Mouse (Mus musculus) midbrain, embryonic 10.5 days (tissue): ENCODE data around the gene Ptpa. TPM values are rescaled to one million over a fixed set of nuclear protein-coding genes. Genes with fewer than 3 reads are reported as not detected.

ENCODE experiments used
- DNase-seq: peaks from one replicate; pipeline ENCODE4 v3.0.0-alpha.2; 2017; ENCODE audit warnings: low spot score
- H3K27ac ChIP-seq: fragments of 300-500 bp; sonication (generic); replicated peaks from 2 replicates; pipeline ENCODE4 v1.5.1; 2016; ENCODE audit warnings: mild to moderate bottlenecking
- H3K27me3 ChIP-seq: fragments of 300-500 bp; sonication (generic); 2 replicates; pipeline ENCODE4 v1.6.1; 2016; ENCODE audit warnings: low read depth, mild to moderate bottlenecking; ENCODE audit not compliant: poor library complexity, severe bottlenecking
- H3K36me3 ChIP-seq: fragments of 300-500 bp; sonication (generic); 2 replicates; pipeline ENCODE4 v1.6.1; 2016; ENCODE audit warnings: mild to moderate bottlenecking, moderate library complexity
- H3K4me1 ChIP-seq: fragments of 300-500 bp; sonication (generic); 2 replicates; pipeline ENCODE4 v1.6.1; 2016
- H3K4me3 ChIP-seq: fragments of 300-500 bp; sonication (generic); 2 replicates; pipeline ENCODE4 v1.5.1; 2016; ENCODE audit warnings: mild to moderate bottlenecking, moderate library complexity
- H3K9me3 ChIP-seq: fragments of 300-500 bp; sonication (generic); replicated peaks from 2 replicates; pipeline ENCODE4 v1.6.1; 2016; ENCODE audit warnings: mild to moderate bottlenecking
- WGBS: fragments of 180-500 bp; shearing (Covaris S2); methylation state at CpG from one replicate; pipeline ENCODE4 v1.1.7; 2016; 5-methylcytosine and 5-hydroxymethylcytosine counted together
- polyA plus RNA-seq: library from polyadenylated mRNA; unstranded; fragments of >200 nt; fragmentation: Nextera tagmentation; extraction: Ambion mirVana; gene quantifications from 2 replicates; pipeline ENCODE4 v1.2.1, GENCODE M21; 2016

Gene Ptpa
- polyA plus RNA-seq, 1 experiment from 2014 or later = 151 TPM

- no peak for DNase-seq
- no peaks in the 10 kb centered on the region for H3K9me3 ChIP-seq
- H3K27me3 ChIP-seq = peaks cover 9% of the 10 kb centered on the region
- peak overlapping the region; percentile 65 for H3K27ac ChIP-seq
- 39% methylated on average over 10 of the region's 10 CpGs for WGBS
- peak overlapping the region; percentile 30; the same call in 1 of the 2 replicates for H3K4me3 ChIP-seq
- H3K36me3 ChIP-seq = peaks cover 9% of the 10 kb centered on the region; the same call in 1 of the 2 replicates
- peaks cover 46% of the 10 kb centered on the region for H3K4me1 ChIP-seq
Measured at GRCm38 (mm10) chr2:30419112-30419511, 3.3 kb downstream of the Ptpa start.

- peaks cover 30% of the 10 kb centered on the region for H3K4me1 ChIP-seq
- no peak for DNase-seq
- 87% methylated on average over 4 of the region's 4 CpGs for WGBS
- no peaks in the 10 kb centered on the region for H3K9me3 ChIP-seq
- H3K4me3 ChIP-seq = no peak overlapping the region
- H3K36me3 ChIP-seq = peaks cover 16% of the 10 kb centered on the region
- no peak overlapping the region for H3K27ac ChIP-seq
- no peaks in the 10 kb centered on the region for H3K27me3 ChIP-seq
Measured at GRCm38 (mm10) chr2:30421432-30421831, 5.6 kb downstream of the Ptpa start.

- Histone ChIP-seq H3K36me3 (peaks cover 84% of the 10 kb centered on the region), H3K27ac (no peak overlapping the region)
- no peak for DNase-seq
Measured at GRCm38 (mm10) chr2:30429156-30429555, 13.3 kb downstream of the Ptpa start.

GRCm38 (mm10) chr2:30435326-30436155 lies 19.7 kb downstream of the Ptpa start:
- peaks cover 90% of the 10 kb centered on the region for H3K36me3 ChIP-seq
- peak; percentile 70 for DNase-seq
- WGBS = 60% methylated on average over 5 of the region's 5 CpGs

More at GRCm38 (mm10) chr2:30429156-30429555, 13.3 kb downstream of the Ptpa start:
- Histone ChIP-seq H3K9me3 (no peaks in the 10 kb centered on the region), H3K4me1 (no peaks in the 10 kb centered on the region), H3K4me3 (no peak overlapping the region), H3K27me3 (no peaks in the 10 kb centered on the region)

GRCm38 (mm10) chr2:30436156-30436545 lies 20.3 kb downstream of the Ptpa start:
- H3K36me3 ChIP-seq = peaks cover 86% of the 10 kb centered on the region
- no peaks in the 10 kb centered on the region for H3K27me3 ChIP-seq
- H3K4me3 ChIP-seq = no peak overlapping the region
- 83% methylated on average over 5 of the region's 5 CpGs for WGBS
- no peak for DNase-seq
- H3K9me3 ChIP-seq = no peaks in the 10 kb centered on the region
- no peak overlapping the region for H3K27ac ChIP-seq
- peaks cover 16% of the 10 kb centered on the region for H3K4me1 ChIP-seq

More at GRCm38 (mm10) chr2:30435326-30436155, 19.7 kb downstream of the Ptpa start:
- Histone ChIP-seq H3K27me3 (no peaks in the 10 kb centered on the region), H3K4me3 (no peak overlapping the region), H3K27ac (no peak overlapping the region), H3K4me1 (peaks cover 10% of the 10 kb centered on the region), H3K9me3 (no peaks in the 10 kb centered on the region)

GRCm38 (mm10) chr2:30436809-30437208 lies 21.0 kb downstream of the Ptpa start:
- H3K4me3 ChIP-seq = no peak overlapping the region
- peaks cover 23% of the 10 kb centered on the region for H3K4me1 ChIP-seq
- peaks cover 79% of the 10 kb centered on the region for H3K36me3 ChIP-seq
- no peaks in the 10 kb centered on the region for H3K9me3 ChIP-seq
- 84% methylated on average over 4 of the region's 4 CpGs for WGBS
- no peak overlapping the region for H3K27ac ChIP-seq
- no peaks in the 10 kb centered on the region for H3K27me3 ChIP-seq
- DNase-seq = no peak

GRCm38 (mm10) chr2:30437791-30438190 lies 22.0 kb downstream of the Ptpa start:
- Histone ChIP-seq H3K4me3 (no peak overlapping the region), H3K36me3 (peaks cover 72% of the 10 kb centered on the region), H3K9me3 (no peaks in the 10 kb centered on the region), H3K27me3 (no peaks in the 10 kb centered on the region), H3K27ac (no peak overlapping the region), H3K4me1 (peaks cover 33% of the 10 kb centered on the region)
- DNase-seq = no peak
- WGBS = 94% methylated on average over 4 of the region's 4 CpGs

- H3K36me3 ChIP-seq = peaks cover 72% of the 10 kb centered on the region
- 92% methylated on average over 6 of the region's 6 CpGs for WGBS
- DNase-seq = no peak
- no peaks in the 10 kb centered on the region for H3K27me3 ChIP-seq
- no peak overlapping the region for H3K27ac ChIP-seq
- H3K4me3 ChIP-seq = no peak overlapping the region
- H3K9me3 ChIP-seq = no peaks in the 10 kb centered on the region
- peaks cover 51% of the 10 kb centered on the region for H3K4me1 ChIP-seq
Measured at GRCm38 (mm10) chr2:30439631-30440030, 23.8 kb downstream of the Ptpa start.

GRCm38 (mm10) chr2:30440211-30440700 lies 24.4 kb downstream of the Ptpa start:
- no peaks in the 10 kb centered on the region for H3K9me3 ChIP-seq
- no peak overlapping the region for H3K4me3 ChIP-seq
- peak overlapping the region; percentile 98 for H3K27ac ChIP-seq
- no peaks in the 10 kb centered on the region for H3K27me3 ChIP-seq
- H3K4me1 ChIP-seq = peaks cover 57% of the 10 kb centered on the region
- H3K36me3 ChIP-seq = peaks cover 72% of the 10 kb centered on the region
- DNase-seq = no peak
- 86% methylated on average over 3 of the region's 3 CpGs for WGBS

- WGBS = 24% methylated on average over 12 of the region's 12 CpGs
Measured at GRCm38 (mm10) chr2:30440701-30441517, 25.1 kb downstream of the Ptpa start.

GRCm38 (mm10) chr2:30441518-30442497 lies 26.0 kb downstream of the Ptpa start:
- Histone ChIP-seq H3K4me3 (peak overlapping the region; percentile 39), H3K36me3 (peaks cover 81% of the 10 kb centered on the region)

More at GRCm38 (mm10) chr2:30440701-30441517, 25.1 kb downstream of the Ptpa start:
- Histone ChIP-seq H3K27ac (peak overlapping the region; percentile 98), H3K4me3 (peak overlapping the region; percentile 39), H3K4me1 (peaks cover 60% of the 10 kb centered on the region), H3K36me3 (peaks cover 74% of the 10 kb centered on the region), H3K9me3 (no peaks in the 10 kb centered on the region), H3K27me3 (no peaks in the 10 kb centered on the region)
- peak; percentile 67 for DNase-seq

GRCm38 (mm10) chr2:30442498-30442890 lies 26.7 kb downstream of the Ptpa start:
- Histone ChIP-seq H3K27me3 (no peaks in the 10 kb centered on the region), H3K36me3 (peaks cover 81% of the 10 kb centered on the region), H3K27ac (peak overlapping the region; percentile 98), H3K4me1 (peaks cover 75% of the 10 kb centered on the region), H3K4me3 (peak overlapping the region; percentile 39), H3K9me3 (no peaks in the 10 kb centered on the region)
- WGBS = 69% methylated on average over 5 of the region's 5 CpGs
- no peak for DNase-seq

More at GRCm38 (mm10) chr2:30441518-30442497, 26.0 kb downstream of the Ptpa start:
- WGBS = 7% methylated on average over 15 of the region's 15 CpGs
- H3K27me3 ChIP-seq = no peaks in the 10 kb centered on the region
- peaks cover 69% of the 10 kb centered on the region for H3K4me1 ChIP-seq
- peak; percentile 84 for DNase-seq
- peak overlapping the region; percentile 98 for H3K27ac ChIP-seq
- H3K9me3 ChIP-seq = no peaks in the 10 kb centered on the region
